Mouse (Mus musculus): ENCODE measurements at regions not wholly inside any gene's neighbourhood (a gene's known extent, or its start where the extent isn't known, plus 50 kb on each side); places are given as distances from the start of the nearest gene placed in this dataset.

DNA sequence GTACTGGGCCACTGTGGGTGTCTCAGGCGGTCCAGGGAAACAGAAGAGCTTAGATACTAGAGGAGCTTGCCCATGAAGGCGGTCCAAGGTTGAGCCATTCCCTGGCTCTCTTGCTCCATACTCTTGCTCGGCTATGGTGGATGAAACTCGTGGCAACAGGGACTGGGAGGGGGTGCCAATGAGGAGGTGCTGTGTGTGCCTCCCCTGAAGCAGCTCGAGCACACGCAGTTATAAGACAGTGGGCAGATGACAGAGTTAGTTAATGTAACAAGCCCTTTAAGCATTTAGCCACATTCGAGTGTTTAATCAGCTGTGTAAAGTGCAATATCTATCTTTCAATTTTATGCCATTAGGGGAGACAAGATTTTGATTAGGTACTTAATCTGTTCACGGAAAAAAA, 237.5 kb downstream of the Dhx35 start:
- DNase-seq = no peak

GRCm38 (mm10) chr2:159039916-159040315, 245.3 kb downstream of the Dhx35 start:
- no peak for DNase-seq

DNA sequence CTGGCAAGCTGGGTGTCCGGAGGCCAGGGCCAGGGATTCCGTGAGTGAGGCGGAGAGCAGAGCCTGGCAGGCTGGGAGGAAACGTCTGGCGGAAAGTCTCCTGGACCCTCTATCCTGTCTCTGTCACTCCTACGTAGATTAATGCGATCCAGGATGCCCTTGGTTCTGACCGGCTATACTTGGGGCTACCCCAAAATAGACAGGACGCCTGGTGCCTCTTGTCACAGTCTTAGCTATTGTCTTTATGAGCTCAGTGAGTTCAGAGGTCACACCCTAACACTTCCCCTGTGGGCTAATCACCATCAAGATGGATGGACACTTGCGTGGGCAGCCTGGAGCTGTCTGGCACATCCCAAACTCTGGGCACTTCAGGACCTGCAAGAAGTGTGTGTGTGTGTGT, 258.9 kb downstream of the Dhx35 start:
- DNase-seq = no peak

- DNase-seq = peak; percentile 17
These were observed 259.3 kb downstream of the Dhx35 start for GRCm38 (mm10) chr2:159053936-159054335.

DNA sequence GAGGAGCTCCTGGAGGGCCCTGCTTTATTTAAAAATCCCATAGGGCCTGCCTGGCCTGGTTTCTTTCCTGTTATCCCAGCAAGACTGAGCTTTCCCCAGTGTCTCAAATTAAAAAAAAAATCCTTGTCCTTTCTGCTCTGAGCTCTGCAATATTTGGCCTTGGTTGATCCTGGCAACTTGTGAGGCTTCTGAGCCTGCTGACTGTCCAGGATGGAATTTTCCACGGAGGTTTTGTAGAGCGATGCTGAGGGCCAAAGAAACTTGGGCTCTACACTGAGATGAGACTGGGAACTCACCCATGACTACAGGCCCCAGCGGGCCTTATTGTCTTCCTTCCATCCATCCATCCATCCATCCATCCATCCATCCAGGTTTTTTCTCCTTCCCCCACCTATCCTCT, 259.8 kb downstream of the Dhx35 start:
- DNase-seq = no peak

- DNase-seq = no peak
These were observed 261.2 kb downstream of the Dhx35 start for GRCm38 (mm10) chr2:159055780-159056179.

GRCm38 (mm10) chr2:159056960-159057359, 262.4 kb downstream of the Dhx35 start:
- no peak for DNase-seq

DNA sequence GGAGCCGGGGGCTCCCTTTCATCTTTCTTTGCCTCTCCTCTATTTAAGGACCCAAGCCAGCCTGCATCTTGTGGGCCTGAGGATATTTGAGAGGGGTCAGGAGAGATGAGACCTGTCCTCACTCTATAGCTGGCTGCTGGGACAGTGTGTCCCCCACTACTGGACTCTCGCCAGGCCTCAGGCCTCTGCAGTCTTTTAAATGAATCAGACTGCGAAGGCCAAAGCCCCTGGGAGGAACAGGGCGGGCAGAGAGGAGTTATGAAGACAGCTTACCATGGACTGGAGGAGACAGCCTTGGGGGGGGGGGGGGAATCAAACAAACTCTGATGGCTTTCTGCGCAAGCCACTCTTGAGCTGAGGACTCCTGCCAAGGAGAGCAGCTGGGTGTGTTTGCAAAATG, 262.9 kb downstream of the Dhx35 start:
- DNase-seq = no peak

- DNase-seq = peak; percentile 22
These were observed 267.7 kb downstream of the Dhx35 start for GRCm38 (mm10) chr2:159062266-159062665.

DNA sequence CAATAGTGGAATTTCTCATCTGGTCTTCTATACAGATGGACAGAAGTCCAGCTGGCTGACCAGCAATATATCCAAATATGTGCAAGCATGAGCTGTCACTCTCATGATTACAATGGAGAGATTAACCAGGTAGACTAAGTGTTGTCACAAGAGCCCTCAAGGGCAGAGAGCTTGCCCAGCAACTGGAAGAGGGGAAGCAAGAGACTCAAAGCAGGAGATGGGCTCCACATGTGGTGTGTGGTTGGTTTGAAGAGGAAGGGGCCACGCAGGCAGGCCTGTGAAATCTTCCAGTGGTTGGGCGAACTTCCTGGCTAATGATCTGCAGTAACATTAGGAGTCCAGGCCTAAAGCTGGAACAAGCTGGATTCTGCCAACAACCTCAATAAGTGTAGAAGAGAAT, 268.1 kb downstream of the Dhx35 start:
- no peak for DNase-seq

- DNase-seq = no peak
These were observed 269.9 kb downstream of the Dhx35 start for GRCm38 (mm10) chr2:159064403-159064970.

DNA sequence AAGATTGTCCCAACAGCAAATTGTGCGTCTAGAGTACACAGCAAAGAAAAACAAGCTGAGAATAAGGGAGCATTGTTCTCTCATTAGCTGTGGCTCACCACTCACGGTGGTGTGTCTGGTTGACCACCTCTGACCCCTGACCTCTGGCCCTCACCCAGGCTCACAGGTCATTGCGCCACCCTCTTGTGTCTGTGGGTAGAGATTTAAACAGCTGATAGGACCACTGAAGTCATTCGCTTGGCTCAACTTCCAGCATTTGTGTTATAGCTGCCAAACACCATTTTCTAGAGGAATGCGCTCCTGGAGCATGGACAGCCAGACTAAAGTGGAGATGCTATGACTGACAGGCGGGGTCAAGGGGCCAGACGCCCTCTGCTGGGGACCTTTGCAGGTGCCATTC, 272.9 kb downstream of the Dhx35 start:
- no peak for DNase-seq

GRCm38 (mm10) chr2:159068303-159069020, 273.9 kb downstream of the Dhx35 start:
- no peak for DNase-seq

DNA sequence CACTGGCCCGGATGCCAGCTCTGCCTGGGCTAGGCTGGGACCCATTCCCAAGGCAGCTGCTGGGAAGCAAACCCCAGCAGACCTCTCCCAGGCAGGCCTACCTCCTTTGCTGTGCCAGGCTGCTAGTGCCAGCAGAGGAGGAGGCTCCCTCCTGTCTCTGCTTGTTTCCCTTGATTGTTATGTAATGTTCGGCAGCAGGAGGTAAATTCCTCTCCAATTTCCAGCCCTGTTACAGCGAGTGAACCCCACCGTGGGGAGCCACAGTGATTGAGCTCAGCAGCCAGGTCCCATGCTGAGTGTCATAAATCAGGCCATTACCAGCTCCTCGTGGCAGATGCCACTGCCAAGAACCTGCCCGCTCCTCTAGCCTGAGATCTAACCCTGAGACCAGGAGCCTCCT, 274.6 kb downstream of the Dhx35 start:
- peak; percentile 81 for DNase-seq

DNA sequence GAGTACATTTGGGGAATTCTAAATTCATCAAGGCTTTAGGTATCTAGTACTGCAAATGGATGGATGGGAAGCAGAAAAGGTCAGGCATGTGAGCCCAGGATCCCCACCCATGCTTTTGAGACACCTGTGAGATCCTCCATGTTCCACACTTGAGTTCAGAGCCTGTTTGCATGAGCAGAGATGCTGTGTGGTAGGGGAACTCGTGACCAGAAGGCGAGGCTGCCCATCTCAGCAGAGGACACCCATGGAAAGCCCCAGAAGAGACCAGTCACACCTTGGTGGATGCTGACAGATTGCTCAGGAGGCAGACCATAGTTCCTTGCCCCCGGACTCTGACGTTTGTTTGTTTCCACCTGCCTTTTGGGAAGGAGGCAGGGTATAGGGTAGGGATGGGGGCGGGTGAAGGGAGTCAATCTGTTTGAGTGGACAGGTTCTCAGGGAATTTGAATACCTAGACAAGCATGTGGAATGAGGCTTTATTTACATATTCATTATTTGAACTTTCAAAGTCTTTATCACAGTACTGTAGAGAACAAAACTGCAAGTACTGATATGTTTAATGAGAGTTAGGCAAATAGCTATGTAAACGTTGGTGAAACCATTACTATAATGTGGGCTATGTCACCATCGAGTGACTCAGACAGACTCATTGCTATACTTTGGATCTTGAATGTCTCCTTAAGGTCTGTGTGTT, 278.5 kb downstream of the Dhx35 start:
- no peak for DNase-seq

DNA sequence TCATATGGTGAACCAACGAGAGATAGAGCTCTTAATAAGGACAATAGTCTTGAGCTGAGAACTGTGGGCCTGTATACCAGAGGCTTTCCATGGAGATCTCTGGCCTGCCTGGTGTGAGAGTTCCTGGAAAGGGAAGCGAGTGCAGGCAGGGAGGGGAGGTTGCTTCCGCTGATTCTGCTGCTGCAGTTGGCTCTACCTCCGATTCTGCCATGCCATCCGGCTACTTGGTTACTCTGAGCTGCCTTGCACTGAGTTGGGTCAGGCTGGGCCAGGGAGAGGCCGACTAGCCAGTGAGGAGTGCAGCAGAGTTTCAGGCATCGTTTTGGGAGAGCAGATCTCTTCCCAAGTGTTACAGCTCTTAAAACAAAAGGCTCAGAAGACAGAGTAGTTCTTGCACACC, 285.2 kb downstream of the Dhx35 start:
- DNase-seq = no peak

- peak; percentile 43 for DNase-seq
These were observed 286.4 kb downstream of the Dhx35 start for GRCm38 (mm10) chr2:159080784-159081544.

DNA sequence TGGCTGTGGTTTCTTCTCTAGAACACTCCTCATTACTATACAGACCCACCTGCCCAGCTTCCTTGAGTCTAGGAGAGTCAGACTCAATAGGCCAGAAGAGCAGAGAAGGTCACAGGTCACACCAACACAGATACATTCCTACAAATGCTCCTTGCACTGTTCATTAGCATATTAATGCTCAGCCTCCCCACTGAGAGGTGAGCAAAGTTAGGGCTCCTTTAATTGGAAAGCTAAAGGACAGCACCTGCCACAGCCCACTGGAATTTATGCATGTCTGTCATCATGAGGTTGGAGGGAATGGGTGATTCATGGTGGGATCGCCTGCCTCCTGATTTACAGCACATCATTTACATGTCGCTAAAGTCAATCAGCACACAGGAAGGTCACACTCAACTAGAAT, 292.2 kb downstream of the Dhx35 start:
- DNase-seq = no peak

DNA sequence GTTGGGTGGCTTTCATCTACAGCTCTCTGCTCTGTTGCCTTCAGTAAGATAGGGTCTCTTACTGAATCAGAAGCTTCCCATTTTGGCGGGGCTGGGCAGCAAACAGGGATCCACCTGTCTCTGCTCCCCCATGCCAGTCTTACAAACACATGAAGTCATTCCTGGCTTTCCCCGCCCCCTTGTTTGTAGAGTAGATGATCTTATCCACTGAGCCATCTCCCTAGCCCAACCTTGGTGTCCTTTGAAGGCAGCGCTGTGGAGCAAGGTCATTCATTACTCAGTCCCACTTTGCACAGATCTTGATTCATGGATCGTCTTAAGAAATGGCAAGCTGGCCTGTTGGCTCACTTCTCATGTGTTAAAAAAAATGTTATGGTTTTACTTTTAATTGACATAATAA, 293.6 kb downstream of the Dhx35 start:
- no peak for DNase-seq

DNA sequence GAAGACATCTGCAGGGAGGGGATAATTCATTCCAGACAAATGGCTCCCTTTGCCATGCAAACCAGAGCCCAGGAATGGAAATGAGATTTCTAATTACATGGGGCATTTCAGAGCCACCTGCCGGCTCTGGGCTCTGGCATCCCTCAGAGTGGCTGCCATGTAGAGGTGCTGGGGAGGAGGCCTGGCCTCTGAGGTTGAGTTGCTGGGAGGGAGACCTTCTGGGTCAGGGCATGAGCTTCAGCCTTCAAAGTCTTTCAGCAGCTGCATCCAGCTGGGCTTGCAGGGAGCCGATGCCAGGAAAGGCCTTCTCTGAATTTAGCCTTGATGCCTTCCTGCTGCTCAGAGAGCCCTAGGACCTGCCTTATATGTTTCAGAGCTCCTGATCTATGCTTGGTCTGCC, 302.1 kb downstream of the Dhx35 start:
- DNase-seq = no peak

DNA sequence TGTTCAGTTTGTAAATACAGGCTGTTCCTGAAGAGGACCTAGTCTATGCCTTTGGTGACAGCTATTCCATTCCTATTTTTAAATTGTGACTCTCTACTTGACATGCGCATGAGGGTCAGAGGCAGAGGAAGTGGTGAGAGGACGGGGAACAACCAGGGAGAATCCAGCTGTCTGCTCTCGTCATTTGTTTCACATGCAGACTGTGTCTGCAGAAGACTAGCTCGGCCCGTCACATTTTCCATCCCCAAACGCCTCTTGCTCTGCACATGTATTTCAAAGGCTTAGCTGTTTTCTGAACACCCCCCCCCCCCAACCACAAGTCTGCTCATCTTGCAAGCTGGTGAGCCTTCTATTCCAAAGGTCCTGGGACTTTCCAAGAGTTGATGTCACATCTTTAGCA, 339.4 kb downstream of the Dhx35 start:
- peak; percentile 6 for DNase-seq

GRCm38 (mm10) chr2:159138603-159139002, 344.0 kb downstream of the Dhx35 start:
- no peak for DNase-seq

GRCm38 (mm10) chr2:159145980-159146379, 351.4 kb downstream of the Dhx35 start:
- no peak for DNase-seq

- DNase-seq = peak; percentile 19
These were observed 369.4 kb downstream of the Dhx35 start for GRCm38 (mm10) chr2:159163985-159164384.
